18 mouse cellular contexts compared by ENCODE assay signal in genomic region chr10:44443696-44444095, GRCm38 (mm10).
A peak's percentile ranks its signal among the peaks of the same experiment; 100 is the strongest.
DNase-seq lines count a peak whose midpoint lies in the region; ATAC-seq lines count a peak whose summit lies in the region.
"Had no signal": no experiment of that assay in that cellular context is flagged by ENCODE, and none has a peak within 500 bp of the region (broad histone marks: within the 10 kb centered on the region; RNA-seq: fewer than 3 reads in every experiment).

No protein-coding gene starts in this region.

- intact Hi-C loops in heart, postnatal 10 days (cut with DNase I): no loop called here

- DNase-seq in embryo, embryonic 11 days: peak; percentile 19
- DNase-seq in embryo, embryonic 10.5 days (ENCODE audit: low spot score): no peak
- DNase-seq in heart, postnatal 10 days: no peak
- DNase-seq in spleen, adult 18-20 months: no peak
- DNase-seq: cerebellum, adult 8-10 months; kidney, adult 11 months had no signal

- peak overlapping the region; percentile 19 for H3K4me3 ChIP-seq in heart, embryonic 13.5 days
- no peak overlapping the region for H3K4me3 ChIP-seq in kidney, embryonic 16.5 days (ENCODE audit: low read length)
- H3K4me3 ChIP-seq: embryonic facial prominence, embryonic 12.5 days; erythroblast, embryonic 14.5 days; limb, embryonic 12.5 days; liver, embryonic 15.5 days; midbrain, embryonic 12.5 days had no signal

- no peaks in the 10 kb centered on the region for H3K9me3 ChIP-seq in heart, embryonic 13.5 days
- no peaks in the 10 kb centered on the region for H3K9me3 ChIP-seq in kidney, embryonic 16.5 days (ENCODE audit: low read length)
- H3K9me3 ChIP-seq: embryonic facial prominence, embryonic 12.5 days; limb, embryonic 12.5 days; liver, embryonic 15.5 days; midbrain, embryonic 12.5 days had no signal

- H3K27me3 ChIP-seq in heart, embryonic 13.5 days (replicated peaks): peaks cover 35% of the 10 kb centered on the region
- H3K27me3 ChIP-seq in kidney, embryonic 16.5 days (ENCODE audit: insufficient read depth, low read length): no peaks in the 10 kb centered on the region
- H3K27me3 ChIP-seq: limb, embryonic 12.5 days; liver, embryonic 15.5 days; midbrain, embryonic 12.5 days had no signal

- no peak for ATAC-seq in heart, embryonic 13.5 days (ENCODE audit: extremely low read depth, insufficient number of reproducible peaks, low FRiP score, low TSS enrichment)
- peak; percentile 8 for ATAC-seq in CD4-positive, CD25-positive, alpha-beta regulatory T cell, adult 4 months
- peak; percentile 32 for ATAC-seq in inflammation-experienced regulatory T-cells, adult 6 months
- no peak for ATAC-seq in kidney, embryonic 16.5 days (ENCODE audit: low FRiP score, low TSS enrichment)
- ATAC-seq: lung, postnatal 0 days had no signal

- H3K27ac ChIP-seq in heart, embryonic 13.5 days (replicated peaks): no peak overlapping the region
- H3K27ac ChIP-seq in kidney, embryonic 16.5 days (ENCODE audit: low read length): no peak overlapping the region
- H3K27ac ChIP-seq: embryonic facial prominence, embryonic 12.5 days; hindbrain, embryonic 14.5 days; kidney, postnatal 0 days; limb, embryonic 12.5 days; liver, embryonic 15.5 days; midbrain, embryonic 12.5 days had no signal

- H3K36me3 ChIP-seq in heart, embryonic 13.5 days: no peaks in the 10 kb centered on the region
- no peaks in the 10 kb centered on the region for H3K36me3 ChIP-seq in kidney, embryonic 16.5 days (ENCODE audit: insufficient read depth, low read length)
- H3K36me3 ChIP-seq: embryonic facial prominence, embryonic 12.5 days; limb, embryonic 12.5 days; liver, embryonic 15.5 days; midbrain, embryonic 12.5 days had no signal

- 28% methylated on average over 12 of the region's 12 CpGs for WGBS in heart, embryonic 13.5 days
- 84% methylated on average over 12 of the region's 12 CpGs for WGBS in kidney, embryonic 16.5 days

- H3K4me1 ChIP-seq in heart, embryonic 13.5 days: peaks cover 20% of the 10 kb centered on the region
- peaks cover 9% of the 10 kb centered on the region for H3K4me1 ChIP-seq in kidney, embryonic 16.5 days (ENCODE audit: insufficient read depth, low read length)

- H3K4me2 ChIP-seq in heart, embryonic 13.5 days: peak overlapping the region; percentile 52
- no peak overlapping the region for H3K4me2 ChIP-seq in kidney, embryonic 16.5 days (replicated peaks; ENCODE audit: low read depth, low read length)
- H3K4me2 ChIP-seq: embryonic facial prominence, embryonic 12.5 days; hindbrain, embryonic 14.5 days; limb, embryonic 12.5 days; liver, embryonic 15.5 days; midbrain, embryonic 12.5 days had no signal

- H3K9ac ChIP-seq in heart, embryonic 13.5 days: no peak overlapping the region
- no peak overlapping the region for H3K9ac ChIP-seq in kidney, embryonic 16.5 days (replicated peaks; ENCODE audit: low read length)
- H3K9ac ChIP-seq: embryonic facial prominence, embryonic 12.5 days; hindbrain, embryonic 14.5 days; limb, embryonic 12.5 days; liver, embryonic 15.5 days; midbrain, embryonic 12.5 days had no signal

Comparison
In these comparisons a context has a peak if more than half of its experiments do, and no peak if none do; other contexts are left out.
1. ATAC-seq: peak in CD4-positive, CD25-positive, alpha-beta regulatory T cell, adult 4 months (single experiment) and inflammation-experienced regulatory T-cells, adult 6 months (single experiment); none in heart, embryonic 13.5 days (single experiment) and kidney, embryonic 16.5 days (single experiment).